Mouse (Mus musculus) lung, embryonic 15.5 days (tissue): ENCODE measurements around the gene Slc6a1. TPM values are rescaled to one million over a fixed set of nuclear protein-coding genes. Genes with fewer than 3 reads are reported as not detected.

Experiments used
- ATAC-seq: fragments of 200-750 bp; cut with Nextera tagmentation; 2 replicates; pipeline ENCODE4 v1.8.0; 2017; ENCODE audit warnings: moderate number of reproducible peaks, borderline replicate concordance; ENCODE audit not compliant: low FRiP score, low TSS enrichment; ENCODE audit errors: extremely low read depth
- H3K27ac ChIP-seq: fragments of 300-500 bp; sonication (generic); 2 replicates; pipeline ENCODE4 v1.5.1; 2015; ENCODE audit warnings: moderate library complexity, mild to moderate bottlenecking, inconsistent platforms
- H3K27me3 ChIP-seq: fragments of 300-500 bp; sonication (generic); 2 replicates; pipeline ENCODE4 v1.6.1; 2015; ENCODE audit warnings: inconsistent platforms
- H3K36me3 ChIP-seq: fragments of 300-500 bp; sonication (generic); 2 replicates; pipeline ENCODE4 v1.6.1; 2015; ENCODE audit warnings: inconsistent platforms
- H3K4me1 ChIP-seq: fragments of 300-500 bp; sonication (generic); 2 replicates; pipeline ENCODE4 v1.6.1; 2015; ENCODE audit warnings: inconsistent platforms
- H3K4me2 ChIP-seq: fragments of 300-500 bp; sonication (generic); 2 replicates; pipeline ENCODE4 v1.6.1; 2015; ENCODE audit warnings: inconsistent platforms, mild to moderate bottlenecking, moderate library complexity
- H3K4me3 ChIP-seq: fragments of 300-500 bp; sonication (generic); 2 replicates; pipeline ENCODE4 v1.5.1; 2015; ENCODE audit warnings: mild to moderate bottlenecking, inconsistent platforms
- H3K9ac ChIP-seq: fragments of 300-500 bp; sonication (generic); 2 replicates; pipeline ENCODE4 v1.6.1; 2015; ENCODE audit warnings: inconsistent platforms
- H3K9me3 ChIP-seq: fragments of 300-500 bp; sonication (generic); 2 replicates; pipeline ENCODE4 v1.6.1; 2016; ENCODE audit warnings: inconsistent platforms
- WGBS: fragments of 180-500 bp; shearing (Covaris S2); methylation state at CpG from one replicate; pipeline ENCODE4 v1.1.7; 2015; 5-methylcytosine and 5-hydroxymethylcytosine counted together
- polyA plus RNA-seq: library from polyadenylated mRNA; unstranded; fragments of >200 nt; fragmentation: Nextera tagmentation; extraction: Ambion mirVana; gene quantifications from 2 replicates; pipeline ENCODE4 v1.2.1, GENCODE M21; 2015

Slc6a1 gene
- polyA plus RNA-seq, 1 experiment from 2014 or later = 0.52 TPM

- no peak overlapping the region for H3K4me3 ChIP-seq
- H3K4me1 ChIP-seq = no peaks in the 10 kb centered on the region
- no peak overlapping the region for H3K9ac ChIP-seq
- 36% methylated on average over 5 of the region's 5 CpGs for WGBS
- no peaks in the 10 kb centered on the region for H3K36me3 ChIP-seq
- no peak for ATAC-seq
- H3K27ac ChIP-seq = no peak overlapping the region
- H3K9me3 ChIP-seq = no peaks in the 10 kb centered on the region
- peaks cover 22% of the 10 kb centered on the region; the same call in 1 of the 2 replicates for H3K27me3 ChIP-seq
- no peak overlapping the region for H3K4me2 ChIP-seq
Measured at GRCm38 (mm10) chr6:114291396-114291795, 9.0 kb downstream of the Slc6a1 start.

- Histone ChIP-seq H3K27me3 (peaks cover 6% of the 10 kb centered on the region; the same call in 1 of the 2 replicates), H3K27ac (no peak overlapping the region), H3K4me2 (no peak overlapping the region), H3K9me3 (no peaks in the 10 kb centered on the region), H3K4me1 (peaks cover 3% of the 10 kb centered on the region; the same call in 1 of the 2 replicates), H3K4me3 (no peak overlapping the region), H3K9ac (no peak overlapping the region), H3K36me3 (no peaks in the 10 kb centered on the region)
- 17% methylated on average over 8 of the region's 8 CpGs for WGBS
- ATAC-seq = no peak
Measured at GRCm38 (mm10) chr6:114293511-114293910, 11.1 kb downstream of the Slc6a1 start.

- peaks cover 3% of the 10 kb centered on the region; the same call in 1 of the 2 replicates for H3K4me1 ChIP-seq
- H3K4me2 ChIP-seq = no peak overlapping the region
- ATAC-seq = no peak
- no peaks in the 10 kb centered on the region for H3K9me3 ChIP-seq
- H3K36me3 ChIP-seq = no peaks in the 10 kb centered on the region
- H3K27ac ChIP-seq = no peak overlapping the region
- no peak overlapping the region for H3K4me3 ChIP-seq
- no peak overlapping the region for H3K9ac ChIP-seq
- no peaks in the 10 kb centered on the region for H3K27me3 ChIP-seq
- WGBS = 70% methylated on average over 4 of the region's 4 CpGs
Measured at GRCm38 (mm10) chr6:114295086-114295485, 12.7 kb downstream of the Slc6a1 start.

GRCm38 (mm10) chr6:114297260-114298002, 15.0 kb downstream of the Slc6a1 start:
- no peak overlapping the region for H3K4me3 ChIP-seq
- no peak overlapping the region for H3K9ac ChIP-seq
- no peaks in the 10 kb centered on the region for H3K9me3 ChIP-seq
- H3K4me1 ChIP-seq = peaks cover 3% of the 10 kb centered on the region; the same call in 1 of the 2 replicates
- no peaks in the 10 kb centered on the region for H3K36me3 ChIP-seq
- no peaks in the 10 kb centered on the region for H3K27me3 ChIP-seq
- ATAC-seq = no peak
- no peak overlapping the region for H3K27ac ChIP-seq
- H3K4me2 ChIP-seq = no peak overlapping the region
- 32% methylated on average over 10 of the region's 10 CpGs for WGBS

GRCm38 (mm10) chr6:114299699-114300098, 17.3 kb downstream of the Slc6a1 start:
- 83% methylated on average over 5 of the region's 5 CpGs for WGBS
- Histone ChIP-seq H3K36me3 (no peaks in the 10 kb centered on the region), H3K4me2 (no peak overlapping the region), H3K9ac (no peak overlapping the region), H3K27ac (no peak overlapping the region), H3K4me3 (no peak overlapping the region), H3K4me1 (peaks cover 3% of the 10 kb centered on the region; the same call in 1 of the 2 replicates), H3K27me3 (no peaks in the 10 kb centered on the region), H3K9me3 (no peaks in the 10 kb centered on the region)
- ATAC-seq = no peak

GRCm38 (mm10) chr6:114300737-114301136, 18.3 kb downstream of the Slc6a1 start:
- Histone ChIP-seq H3K9ac (no peak overlapping the region), H3K9me3 (no peaks in the 10 kb centered on the region), H3K27ac (no peak overlapping the region), H3K4me1 (peaks cover 3% of the 10 kb centered on the region; the same call in 1 of the 2 replicates), H3K36me3 (no peaks in the 10 kb centered on the region), H3K4me3 (no peak overlapping the region), H3K27me3 (no peaks in the 10 kb centered on the region), H3K4me2 (no peak overlapping the region)
- no peak for ATAC-seq
- WGBS = 75% methylated on average over 11 of the region's 11 CpGs

GRCm38 (mm10) chr6:114304668-114305067, 22.2 kb downstream of the Slc6a1 start:
- Histone ChIP-seq H3K4me3 (no peak overlapping the region), H3K4me1 (no peaks in the 10 kb centered on the region), H3K27ac (no peak overlapping the region), H3K27me3 (peaks cover 15% of the 10 kb centered on the region; the same call in 1 of the 2 replicates), H3K36me3 (no peaks in the 10 kb centered on the region), H3K9me3 (no peaks in the 10 kb centered on the region), H3K4me2 (no peak overlapping the region), H3K9ac (no peak overlapping the region)
- no peak for ATAC-seq
- 73% methylated on average over 6 of the region's 6 CpGs for WGBS

GRCm38 (mm10) chr6:114320511-114320910, 38.1 kb downstream of the Slc6a1 start:
- no peak for ATAC-seq
- no peak overlapping the region for H3K27ac ChIP-seq
- no peak overlapping the region for H3K4me3 ChIP-seq
- no peaks in the 10 kb centered on the region for H3K27me3 ChIP-seq
- no peak overlapping the region for H3K9ac ChIP-seq
- no peaks in the 10 kb centered on the region for H3K4me1 ChIP-seq
- 71% methylated on average over 5 of the region's 5 CpGs for WGBS
- no peaks in the 10 kb centered on the region for H3K9me3 ChIP-seq
- no peaks in the 10 kb centered on the region for H3K36me3 ChIP-seq
- no peak overlapping the region for H3K4me2 ChIP-seq

GRCm38 (mm10) chr6:114321146-114321545, 38.7 kb downstream of the Slc6a1 start:
- no peak for ATAC-seq
- Histone ChIP-seq H3K9ac (no peak overlapping the region), H3K27ac (no peak overlapping the region), H3K4me2 (no peak overlapping the region), H3K4me3 (no peak overlapping the region), H3K27me3 (no peaks in the 10 kb centered on the region), H3K9me3 (no peaks in the 10 kb centered on the region), H3K36me3 (no peaks in the 10 kb centered on the region), H3K4me1 (no peaks in the 10 kb centered on the region)
- 87% methylated on average over 3 of the region's 3 CpGs for WGBS

GRCm38 (mm10) chr6:114322914-114323313, 40.5 kb downstream of the Slc6a1 start:
- WGBS = 67% methylated on average over 3 of the region's 3 CpGs
- H3K9ac ChIP-seq = no peak overlapping the region
- no peak for ATAC-seq

GRCm38 (mm10) chr6:114324808-114325207, 42.4 kb downstream of the Slc6a1 start:
- Histone ChIP-seq H3K9me3 (no peaks in the 10 kb centered on the region), H3K4me1 (no peaks in the 10 kb centered on the region), H3K4me2 (no peak overlapping the region), H3K9ac (no peak overlapping the region), H3K27me3 (no peaks in the 10 kb centered on the region), H3K27ac (no peak overlapping the region), H3K36me3 (no peaks in the 10 kb centered on the region), H3K4me3 (no peak overlapping the region)
- 89% methylated on average over 5 of the region's 5 CpGs for WGBS
- ATAC-seq = no peak

More at GRCm38 (mm10) chr6:114322914-114323313, 40.5 kb downstream of the Slc6a1 start:
- H3K27ac ChIP-seq = no peak overlapping the region
- H3K36me3 ChIP-seq = no peaks in the 10 kb centered on the region
- H3K4me3 ChIP-seq = no peak overlapping the region
- no peaks in the 10 kb centered on the region for H3K27me3 ChIP-seq
- H3K4me1 ChIP-seq = no peaks in the 10 kb centered on the region
- H3K9me3 ChIP-seq = no peaks in the 10 kb centered on the region
- H3K4me2 ChIP-seq = no peak overlapping the region

- H3K9me3 ChIP-seq = no peaks in the 10 kb centered on the region
- WGBS = 31% methylated on average over 8 of the region's 8 CpGs
- H3K4me3 ChIP-seq = no peak overlapping the region
- H3K9ac ChIP-seq = no peak overlapping the region
- H3K4me2 ChIP-seq = no peak overlapping the region
- H3K27me3 ChIP-seq = no peaks in the 10 kb centered on the region
- H3K36me3 ChIP-seq = no peaks in the 10 kb centered on the region
- no peaks in the 10 kb centered on the region for H3K4me1 ChIP-seq
- no peak for ATAC-seq
- no peak overlapping the region for H3K27ac ChIP-seq
Measured at GRCm38 (mm10) chr6:114329597-114330470, 47.4 kb downstream of the Slc6a1 start.
